Mouse (Mus musculus) adrenal gland, postnatal 36 days (tissue): ENCODE measurements around the gene Gm34653. TPM values are rescaled to one million over a fixed set of nuclear protein-coding genes. Genes with fewer than 3 reads are reported as not detected.
"Not testable (repeated sequence)": the region's sequence is repeated elsewhere in the genome, so short reads cannot be mapped to it uniquely, and the experiment has no call there.

Source experiments
- DNase-seq, 2 experiments: peaks; one replicate each; pipeline ENCODE4 v3.0.0; 2021; ENCODE audit warnings: mixed read lengths in 1 of 2
- long read RNA-seq, 2 experiments: library from polyadenylated mRNA; stranded (forward); transcript quantifications; one replicate each; pipeline ENCODE4 v2.0.0; 2021; ENCODE audit warnings: borderline sequencing depth in 2 of 2
- total RNA-seq, 2 experiments: library from RNA; stranded (reverse); gene quantifications; 2 replicates each; pipeline ENCODE4 v1.2.3; 2021

Gm34653 gene
- total RNA-seq: not detected
- long read RNA-seq, experiment 1, partial matches to known transcripts: 0 of 1 reads
- long read RNA-seq, experiment 1, other reads (novel, unspliced or antisense): 1 of 1 reads
- long read RNA-seq, experiment 2: 0 reads

DNA sequence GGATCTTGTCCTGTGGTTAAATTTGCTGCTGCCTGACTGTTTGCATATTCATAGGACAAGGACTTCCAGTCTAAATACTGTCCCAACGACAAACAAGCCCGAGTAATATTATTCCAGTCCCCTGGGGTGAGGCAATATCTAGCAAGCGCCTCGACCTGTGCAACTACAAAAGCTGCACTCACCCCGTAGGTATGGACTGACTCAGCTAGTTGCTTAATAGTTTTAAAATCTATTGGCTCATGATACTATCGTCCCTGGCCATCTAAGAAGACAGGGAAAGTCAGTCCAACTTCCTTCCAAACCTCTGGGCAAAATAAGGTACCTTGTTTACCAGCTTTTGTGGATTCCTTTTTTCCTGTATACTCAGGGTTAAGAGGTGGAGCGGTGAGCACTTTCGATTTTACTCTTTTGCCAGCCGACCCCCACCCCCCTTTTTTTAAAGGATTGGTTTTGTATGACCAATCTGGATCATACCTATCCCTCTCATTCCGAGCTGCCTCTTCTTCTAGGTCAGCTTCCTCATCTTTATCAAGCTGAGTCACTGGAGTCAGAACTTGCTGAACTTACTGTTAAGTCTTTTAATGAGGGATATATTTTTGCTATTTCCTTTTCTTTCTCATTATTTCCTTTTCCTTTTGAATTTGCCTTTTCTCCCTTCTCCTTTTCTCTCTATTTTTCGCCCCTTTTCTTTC, at the start of gene Gm34653:
Gm34653 (plus strand) TSS at position 242 of the 692 bp plus-strand sequence.
- not testable (repeated sequence) for DNase-seq

DNA sequence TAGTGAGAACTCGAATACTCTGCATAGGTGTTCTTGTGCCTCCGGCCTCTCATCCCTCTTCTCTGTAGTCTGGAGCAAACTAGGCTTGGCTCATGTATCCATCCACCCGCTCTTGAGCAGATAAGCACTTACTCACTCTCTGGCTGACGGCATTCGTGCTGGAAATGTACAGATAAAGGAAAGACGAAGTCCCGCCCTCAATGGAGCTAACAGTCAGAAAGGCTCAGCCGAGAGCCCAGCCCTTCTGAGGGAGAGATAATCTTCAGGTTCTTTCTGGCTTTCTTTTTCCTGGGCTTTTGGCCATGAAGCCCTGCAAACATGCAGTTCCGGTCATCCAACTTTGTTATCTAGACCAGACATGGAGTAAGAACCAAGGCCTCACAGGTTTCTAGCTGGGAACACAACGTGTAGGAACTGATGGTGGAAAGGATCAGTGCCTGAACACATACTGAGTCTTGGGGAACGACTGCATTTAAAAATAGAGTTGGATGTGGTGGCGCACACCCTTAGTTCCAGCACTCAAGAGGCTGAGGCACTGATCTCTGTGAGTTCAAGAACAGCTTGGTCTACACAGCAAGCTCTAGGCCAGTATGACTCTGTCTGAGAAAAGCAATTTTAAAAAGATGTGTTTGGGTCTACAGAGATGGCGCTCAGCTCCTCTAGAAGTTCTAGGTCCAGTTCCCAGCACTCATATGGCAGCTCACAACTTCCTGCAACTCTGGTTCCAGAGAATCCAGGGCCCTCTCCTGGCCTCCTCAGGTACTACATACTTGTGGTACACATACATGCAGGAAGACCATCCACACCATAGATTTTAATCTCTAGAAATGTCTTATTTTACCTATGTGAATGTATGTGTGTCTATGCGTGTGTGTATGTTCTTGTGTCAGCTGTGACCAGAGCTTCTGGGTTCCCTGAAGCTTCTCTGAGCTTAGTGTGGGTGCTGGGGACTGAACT, 49.5 kb upstream of the Gm34653 start:
- no peak for DNase-seq

GRCm38 (mm10) chr2:34784085-34784484, 48.7 kb upstream of the Gm34653 start:
- peak; percentile 51 to 60 for DNase-seq

GRCm38 (mm10) chr2:34790282-34790681, 42.5 kb upstream of the Gm34653 start:
- DNase-seq: no peak

DNA sequence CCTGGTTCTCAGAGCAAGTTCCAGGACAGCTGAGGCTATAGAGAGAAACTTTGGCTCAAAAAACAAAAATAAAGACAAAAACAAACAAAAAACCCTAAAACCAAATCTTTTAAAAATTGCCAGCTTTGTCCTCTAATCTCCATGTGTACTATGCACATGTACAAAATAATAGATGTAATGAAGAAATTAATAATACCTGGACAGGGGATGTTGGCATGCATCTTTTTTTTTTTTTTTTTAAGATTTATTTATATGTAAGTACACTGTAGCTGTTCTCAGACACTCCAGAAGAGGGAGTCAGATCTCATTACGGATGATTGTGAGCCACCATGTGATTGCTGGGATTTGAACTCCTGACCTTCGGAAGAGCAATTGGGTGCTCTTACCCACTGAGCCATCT, 40.3 kb upstream of the Gm34653 start:
- DNase-seq: not testable (repeated sequence)

DNA sequence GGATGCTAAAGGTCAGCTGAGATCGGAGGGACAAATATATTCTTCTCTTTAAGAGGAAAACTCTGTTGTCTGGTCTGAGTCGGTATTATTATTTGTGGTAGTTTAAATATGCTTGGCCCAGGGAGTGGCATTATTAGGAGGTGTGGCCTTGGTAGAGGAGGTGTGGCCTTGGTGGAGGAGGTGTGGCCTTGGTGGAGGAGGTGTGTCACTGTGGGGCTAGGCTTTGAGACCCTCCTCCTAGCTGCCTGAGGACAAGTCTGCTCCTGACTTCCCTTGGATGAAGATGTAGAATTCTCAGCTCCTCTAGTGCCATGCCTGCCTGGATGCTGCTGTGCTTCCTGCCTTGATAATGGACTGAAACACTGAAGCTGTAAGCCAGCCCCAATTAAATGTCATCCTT, 38.3 kb upstream of the Gm34653 start:
- no peak for DNase-seq

DNA sequence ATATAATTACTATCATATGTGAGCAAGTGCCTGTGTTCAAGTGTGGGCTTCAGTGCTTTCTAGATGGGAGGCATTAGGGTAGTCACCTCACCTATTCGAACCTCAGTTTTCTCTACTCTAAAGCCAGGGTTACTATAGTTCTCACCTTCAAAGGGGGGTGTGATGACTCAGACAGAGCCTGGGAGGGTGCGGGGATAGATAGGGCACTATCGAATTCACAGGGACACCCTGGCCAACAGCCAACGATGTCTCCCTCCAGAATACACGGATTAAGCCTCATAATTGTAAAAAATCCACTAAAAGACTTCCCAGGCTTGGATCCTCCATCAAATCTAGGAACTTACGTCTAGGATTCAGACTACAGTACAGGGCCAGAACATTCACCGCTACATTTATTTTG, 37.4 kb upstream of the Gm34653 start:
- no peak for DNase-seq

- peak; percentile 90 to 93 for DNase-seq
Observed at GRCm38 (mm10) chr2:34799357-34800256, 33.2 kb upstream of the Gm34653 start, which contains the start of gene Rabepk. Gene Rabepk (minus strand): TSS chr2:34799912.

DNA sequence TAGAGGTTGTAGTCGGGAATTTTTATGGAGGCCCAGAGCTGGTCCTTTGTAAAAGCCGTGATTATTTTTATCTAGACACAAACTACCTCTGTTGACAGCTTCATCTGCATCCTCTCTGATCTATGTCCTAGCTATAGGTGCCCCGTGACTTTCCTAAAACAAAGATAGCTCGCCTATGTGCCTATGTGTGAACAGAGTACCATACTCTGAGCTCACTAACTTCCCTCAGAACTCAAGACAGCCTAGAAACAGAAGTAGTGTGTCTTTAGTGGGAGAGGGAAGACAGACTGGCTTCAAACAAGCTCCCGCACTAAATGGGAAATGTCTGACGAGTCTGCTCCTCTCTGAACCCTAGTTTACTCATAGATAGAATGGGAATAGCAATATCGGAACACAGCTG, 32.4 kb upstream of the Gm34653 start:
- DNase-seq: no peak

- DNase-seq: peak; percentile 97
Observed at GRCm38 (mm10) chr2:34801516-34802482, 31.0 kb upstream of the Gm34653 start.

DNA sequence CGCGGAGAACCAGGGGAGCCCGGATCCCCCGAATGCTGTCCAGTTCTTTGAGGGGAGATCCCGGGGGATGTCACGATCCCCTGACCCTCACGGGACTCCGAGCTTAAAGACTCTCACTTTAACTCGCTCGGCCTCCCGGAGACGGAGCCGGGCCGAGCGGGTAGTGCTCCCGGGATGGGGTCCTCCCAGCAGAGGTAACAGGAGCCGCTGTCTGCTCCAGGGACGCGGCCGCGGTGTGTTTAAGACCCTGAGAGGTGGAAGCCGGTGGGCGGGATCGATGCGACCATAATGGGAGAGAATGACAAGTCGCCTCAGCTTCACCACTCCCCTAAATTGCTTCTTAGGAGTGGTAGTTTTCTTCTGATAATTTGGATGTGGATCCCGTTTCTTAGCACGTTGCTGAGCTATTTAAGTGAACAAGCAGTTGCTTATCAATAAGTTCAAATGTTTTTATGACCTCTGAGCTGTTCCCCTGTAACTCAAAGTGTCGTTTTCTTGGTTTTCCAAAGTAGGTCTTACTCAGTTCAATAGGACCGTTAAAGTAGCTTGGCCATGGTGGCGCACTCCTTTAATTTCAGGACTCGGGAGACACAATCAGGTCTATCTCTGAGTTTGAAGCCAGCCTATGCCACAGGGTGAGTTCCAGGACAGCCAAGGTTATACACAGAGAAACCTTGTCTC, 30.1 kb upstream of the Gm34653 start:
- peak; percentile 29 to 43 for DNase-seq

GRCm38 (mm10) chr2:34803746-34804145, 29.1 kb upstream of the Gm34653 start:
- DNase-seq: no peak

DNA sequence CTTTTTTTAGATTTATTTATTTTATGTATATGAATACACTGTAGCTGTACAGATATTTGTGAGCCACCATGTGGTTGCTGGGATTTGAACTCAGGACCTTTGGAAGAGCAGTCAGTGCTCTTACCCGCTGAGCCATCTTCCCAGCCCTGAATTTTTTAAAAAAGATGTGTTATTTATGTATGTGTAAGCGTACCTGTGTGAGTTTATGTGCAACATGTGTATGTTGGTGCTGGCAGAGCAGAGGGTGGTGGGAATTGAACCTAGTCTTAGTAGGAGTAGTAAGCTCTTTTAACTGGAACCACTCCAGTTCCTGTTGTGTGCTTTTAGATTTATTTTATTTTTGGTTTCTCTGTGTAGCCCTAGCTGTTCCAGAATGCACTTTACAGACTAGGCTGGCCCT, 28.6 kb upstream of the Gm34653 start:
- no peak for DNase-seq

- DNase-seq: no peak
Observed at GRCm38 (mm10) chr2:34804815-34805214, 28.0 kb upstream of the Gm34653 start.

- DNase-seq: no peak
Observed at GRCm38 (mm10) chr2:34805364-34805950, 27.4 kb upstream of the Gm34653 start.

- no peak for DNase-seq
Observed at GRCm38 (mm10) chr2:34808057-34808456, 24.8 kb upstream of the Gm34653 start.

DNA sequence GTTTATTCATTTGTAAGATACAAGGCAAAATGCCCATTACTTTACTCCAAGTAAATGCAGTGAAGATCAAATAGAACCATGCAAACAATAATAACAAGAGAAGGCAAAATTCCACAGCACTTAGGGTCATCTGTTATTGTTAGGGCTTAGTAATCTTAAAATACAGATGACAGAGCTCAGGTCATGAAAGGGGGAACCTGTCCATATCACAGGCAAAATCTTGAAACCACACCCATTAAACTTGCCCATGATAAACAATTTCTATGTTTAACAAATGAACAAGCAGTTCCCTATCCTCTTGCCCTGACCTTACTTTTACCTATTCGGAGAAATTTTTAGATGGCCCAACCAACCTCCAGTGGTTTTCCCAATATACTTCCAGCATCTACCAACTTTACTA, 23.2 kb upstream of the Gm34653 start:
- DNase-seq: no peak

- no peak for DNase-seq
Observed at GRCm38 (mm10) chr2:34810775-34811174, 22.0 kb upstream of the Gm34653 start.

- DNase-seq: no peak
Observed at GRCm38 (mm10) chr2:34812706-34813105, 20.1 kb upstream of the Gm34653 start.

DNA sequence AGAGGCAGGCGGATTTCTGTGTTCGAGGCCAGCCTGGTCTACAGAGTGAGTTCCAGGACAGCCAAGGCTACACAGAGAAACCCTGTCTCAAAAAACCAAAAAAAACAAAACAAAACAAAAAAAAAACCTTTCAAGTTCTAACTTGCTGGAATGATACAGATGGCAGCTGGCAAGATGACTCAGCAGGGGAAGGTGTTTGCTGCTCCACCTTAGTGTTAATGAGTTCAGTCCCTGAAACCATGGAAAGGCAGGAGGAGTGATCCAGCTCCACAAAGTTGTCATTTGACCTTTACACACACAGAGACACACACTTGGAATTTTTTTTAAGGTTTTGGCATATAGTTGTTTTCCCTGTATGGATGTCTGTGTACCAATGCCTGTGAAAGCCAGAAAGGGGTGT, 16.9 kb upstream of the Gm34653 start:
- DNase-seq: not testable (repeated sequence)
